Mouse (Mus musculus) cerebellum, adult 2 months (tissue): ENCODE data around the gene Irgm1. TPM values are rescaled to one million over a fixed set of nuclear protein-coding genes. Genes with fewer than 3 reads are reported as not detected.
"Not testable (repeated sequence)": the region's sequence is repeated elsewhere in the genome, so short reads cannot be mapped to it uniquely, and the experiment has no call there.

ENCODE experiments used
- DNase-seq, 2 experiments: peaks; one replicate each; pipeline ENCODE4 v3.0.0; 2021
- H3K27ac ChIP-seq: fragments of 200-500 bp; 2 replicates; pipeline ENCODE4 v1.5.1; 2012; ENCODE audit warnings: low read length, control low read depth, inconsistent platforms; ENCODE audit not compliant: insufficient read depth
- H3K27me3 ChIP-seq: fragments of 200-500 bp; 2 replicates; pipeline ENCODE4 v1.6.1; 2012; ENCODE audit warnings: inconsistent platforms, mild to moderate bottlenecking, low read length, moderate library complexity; ENCODE audit not compliant: control insufficient read depth, insufficient read depth
- H3K4me1 ChIP-seq: fragments of 200-500 bp; 2 replicates; pipeline ENCODE4 v1.6.1; 2011; ENCODE audit warnings: low read length; ENCODE audit not compliant: control insufficient read depth, insufficient read depth
- H3K4me3 ChIP-seq: fragments of 200-500 bp; replicated peaks from 2 replicates; pipeline ENCODE3; 2011; ENCODE audit warnings: mild to moderate bottlenecking, low read depth, low read length, control low read depth; ENCODE audit not compliant: insufficient read depth
- CTCF ChIP-seq: fragments of 200-500 bp; IDR thresholded peaks from 2 replicates; pipeline ENCODE4 v1.5.1; 2011; ENCODE audit warnings: low read depth, mild to moderate bottlenecking, control low read depth, low read length, moderate library complexity, borderline replicate concordance; ENCODE audit not compliant: insufficient read depth
- POLR2A ChIP-seq: fragments of 200-500 bp; IDR thresholded peaks from 2 replicates; pipeline ENCODE4 v1.6.1; 2011; ENCODE audit warnings: low read length, control low read depth, borderline replicate concordance; ENCODE audit not compliant: insufficient read depth
- WGBS: fragments of 180-500 bp; shearing (Covaris S2); methylation state at CpG from one replicate; pipeline ENCODE4 v1.1.7; 2018; 5-methylcytosine and 5-hydroxymethylcytosine counted together
- polyA plus RNA-seq: library from polyadenylated mRNA; depleted of rRNA; stranded (reverse); fragments of >200 nt; gene quantifications from 2 replicates; pipeline ENCODE4 v1.2.3, GENCODE M21; 2012

Irgm1 gene
- polyA plus RNA-seq, 1 experiment: 7.1 TPM

- Histone ChIP-seq H3K4me1 (no peaks in the 10 kb centered on the region), H3K27ac (no peak overlapping the region), H3K27me3 (no peaks in the 10 kb centered on the region), H3K4me3 (no peak overlapping the region)
- no peak for TF ChIP-seq POLR2A
- TF ChIP-seq CTCF: no peak
- 97% methylated on average over 1 of the region's 1 CpGs for WGBS
- DNase-seq: no peak
Observed at GRCm38 (mm10) chr11:48876680-48877079, 5.2 kb upstream of the Irgm1 start.

- H3K4me1 ChIP-seq, H3K4me3 ChIP-seq, DNase-seq, H3K27ac ChIP-seq, H3K27me3 ChIP-seq: not testable (repeated sequence)
- 90% methylated on average over 1 of the region's 1 CpGs for WGBS
Observed at GRCm38 (mm10) chr11:48875343-48875837, 3.9 kb upstream of the Irgm1 start.

- no peaks in the 10 kb centered on the region for H3K4me1 ChIP-seq
- WGBS: 1% methylated on average over 4 of the region's 4 CpGs
- H3K27me3 ChIP-seq: no peaks in the 10 kb centered on the region
- peak in 1 of 2 experiments; percentile 33 for DNase-seq
- no peak overlapping the region for H3K27ac ChIP-seq
- TF ChIP-seq CTCF (peak; percentile 59; the same call in 1 of the 2 replicates), POLR2A (no peak)
- H3K4me3 ChIP-seq: no peak overlapping the region
Observed at GRCm38 (mm10) chr11:48874465-48874864, 3.0 kb upstream of the Irgm1 start.

GRCm38 (mm10) chr11:48873591-48874290, 2.3 kb upstream of the Irgm1 start:
- no peak for DNase-seq
- H3K27ac ChIP-seq: no peak overlapping the region

GRCm38 (mm10) chr11:48872695-48873300, 1.3 kb upstream of the Irgm1 start:
- DNase-seq: no peak
- Histone ChIP-seq H3K4me1 (no peaks in the 10 kb centered on the region), H3K27ac (no peak overlapping the region), H3K4me3 (no peak overlapping the region), H3K27me3 (no peaks in the 10 kb centered on the region)
- TF ChIP-seq CTCF: no peak
- TF ChIP-seq POLR2A: no peak
- 95% methylated on average over 7 of the region's 7 CpGs for WGBS

More at GRCm38 (mm10) chr11:48873591-48874290, 2.3 kb upstream of the Irgm1 start:
- H3K4me1 ChIP-seq: no peaks in the 10 kb centered on the region
- 82% methylated on average over 10 of the region's 10 CpGs for WGBS
- no peak for TF ChIP-seq POLR2A
- no peak for TF ChIP-seq CTCF
- no peaks in the 10 kb centered on the region for H3K27me3 ChIP-seq
- no peak overlapping the region for H3K4me3 ChIP-seq

DNA sequence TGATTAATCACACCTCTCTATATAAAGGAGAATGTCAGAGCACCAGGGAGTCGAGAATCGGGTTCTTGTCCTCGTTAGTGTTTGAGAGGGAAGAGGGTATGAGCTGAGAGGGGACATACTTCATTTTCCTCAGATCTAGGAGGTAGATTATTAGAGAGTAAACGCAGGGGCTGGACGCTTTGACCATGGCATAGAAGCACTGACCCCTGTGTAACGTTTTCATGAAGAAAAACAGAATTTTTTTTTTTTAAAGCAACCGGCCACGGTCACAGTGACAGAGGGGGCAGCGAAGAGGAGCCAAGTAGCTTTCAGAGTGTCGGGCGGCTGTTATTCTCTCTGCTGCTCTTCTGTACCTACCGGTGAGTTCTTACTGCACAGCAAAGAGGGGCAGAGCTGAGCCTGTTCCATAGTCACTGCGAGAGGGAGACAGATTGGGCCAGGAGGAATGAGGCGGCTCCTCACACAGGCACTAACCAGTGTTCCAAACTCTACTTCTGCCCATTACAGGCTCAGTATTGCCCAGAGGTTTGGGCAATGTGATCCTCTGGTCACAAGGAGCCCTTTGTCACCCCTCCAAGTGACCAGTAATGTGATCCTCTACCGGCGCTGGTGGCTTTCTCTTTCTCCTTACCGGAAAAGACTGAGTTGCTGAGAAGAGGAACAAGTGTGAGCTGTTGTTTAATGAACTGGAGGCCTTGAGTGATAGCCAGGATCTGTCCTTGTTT, 496 bp upstream of the Irgm1 start:
- 6% methylated on average over 17 of the region's 17 CpGs for WGBS
- no peaks in the 10 kb centered on the region for H3K4me1 ChIP-seq
- DNase-seq: peak; percentile 14 to 30
- H3K27ac ChIP-seq: peak overlapping the region; percentile 31; the same call in 1 of the 2 replicates
- no peaks in the 10 kb centered on the region for H3K27me3 ChIP-seq
- peak overlapping the region; percentile 89 for H3K4me3 ChIP-seq
- no peak for TF ChIP-seq POLR2A
- TF ChIP-seq CTCF: no peak

- no peaks in the 10 kb centered on the region for H3K4me1 ChIP-seq
- no peaks in the 10 kb centered on the region for H3K27me3 ChIP-seq
- H3K4me3 ChIP-seq: peak overlapping the region; percentile 89
- no peak for DNase-seq
- TF ChIP-seq CTCF: no peak
- TF ChIP-seq POLR2A: no peak
- H3K27ac ChIP-seq: peak overlapping the region; percentile 12; the same call in 1 of the 2 replicates
- WGBS: 33% methylated on average over 7 of the region's 7 CpGs
Observed at GRCm38 (mm10) chr11:48870781-48871180, 702 bp downstream of the Irgm1 start.
